Mouse (Mus musculus): Measurements from ENCODE around the gene Foxg1.

- TF ChIP-seq POLR2A (IDR thresholded peaks at IDR 0.05; ENCODE audit: low read depth, low read length) (no peak), CTCF (IDR thresholded peaks at IDR 0.05; ENCODE audit: borderline replicate concordance, insufficient read depth, low read length) (no peak)
Observed at GRCm38 (mm10) chr12:49397443-49398162, 15.1 kb downstream of the Foxg1 start.
